Mouse (Mus musculus): Measurements from ENCODE around the gene Srebf2. TPM values are rescaled to one million over a fixed set of nuclear protein-coding genes. Genes with fewer than 3 reads are reported as not detected.

Gene Srebf2
- total and polyA plus RNA-seq, 2 experiments from 2014 or later: 171 to 193 TPM

GRCm38 (mm10) chr15:82163356-82164060, 16.5 kb downstream of the Srebf2 start:
- Histone ChIP-seq H3K9me3 (ENCODE audit: low read length) (no peaks in the 10 kb centered on the region), H3K4me3 (ENCODE audit: low read depth, low read length) (no peak overlapping the region), H3K9ac (no peak overlapping the region), H3K4me1 (ENCODE audit: insufficient read depth) (no peaks in the 10 kb centered on the region), H3K36me3 (ENCODE audit: insufficient read depth) (no peaks in the 10 kb centered on the region), H3K4me2 (ENCODE audit: low read depth) (no peak overlapping the region), H3K27me3 (ENCODE audit: insufficient read depth, low read length) (no peaks in the 10 kb centered on the region), H3K27ac (ENCODE audit: low read depth, low read length) (no peak overlapping the region)
- DNase-seq: no peak
- ATAC-seq: no peak
- WGBS: 83% methylated on average over 10 of the region's 10 CpGs
- TF ChIP-seq CTCF (IDR thresholded peaks at IDR 0.05; ENCODE audit: low read depth): no peak

GRCm38 (mm10) chr15:82164061-82164399, 17.0 kb downstream of the Srebf2 start:
- Histone ChIP-seq H3K4me2 (ENCODE audit: low read depth) (no peak overlapping the region), H3K27me3 (ENCODE audit: insufficient read depth, low read length) (no peaks in the 10 kb centered on the region), H3K9me3 (ENCODE audit: low read length) (no peaks in the 10 kb centered on the region), H3K4me3 (ENCODE audit: low read depth, low read length) (no peak overlapping the region), H3K4me1 (ENCODE audit: insufficient read depth) (no peaks in the 10 kb centered on the region), H3K27ac (ENCODE audit: low read depth, low read length) (no peak overlapping the region), H3K9ac (no peak overlapping the region), H3K36me3 (ENCODE audit: insufficient read depth) (no peaks in the 10 kb centered on the region)
- WGBS: 52% methylated on average over 4 of the region's 4 CpGs
- no peak for ATAC-seq
- no peak for DNase-seq
- no peak for TF ChIP-seq CTCF (IDR thresholded peaks at IDR 0.05; ENCODE audit: low read depth)

GRCm38 (mm10) chr15:82164496-82164895, 17.5 kb downstream of the Srebf2 start:
- 82% methylated on average over 7 of the region's 7 CpGs for WGBS
- Histone ChIP-seq H3K4me3 (ENCODE audit: low read depth, low read length) (no peak overlapping the region), H3K4me1 (ENCODE audit: insufficient read depth) (no peaks in the 10 kb centered on the region), H3K9me3 (ENCODE audit: low read length) (no peaks in the 10 kb centered on the region), H3K27me3 (ENCODE audit: insufficient read depth, low read length) (no peaks in the 10 kb centered on the region), H3K4me2 (ENCODE audit: low read depth) (no peak overlapping the region), H3K9ac (no peak overlapping the region), H3K36me3 (ENCODE audit: insufficient read depth) (no peaks in the 10 kb centered on the region), H3K27ac (ENCODE audit: low read depth, low read length) (no peak overlapping the region)
- DNase-seq: no peak
- no peak for TF ChIP-seq CTCF (IDR thresholded peaks at IDR 0.05; ENCODE audit: low read depth)
- ATAC-seq: no peak

- H3K36me3 ChIP-seq (ENCODE audit: insufficient read depth): peaks cover 8% of the 10 kb centered on the region
- H3K9ac ChIP-seq: no peak overlapping the region
- no peak overlapping the region; the same call in 1 of the 2 replicates for H3K27ac ChIP-seq (ENCODE audit: low read depth, low read length)
- no peak overlapping the region for H3K4me2 ChIP-seq (ENCODE audit: low read depth)
- H3K27me3 ChIP-seq (ENCODE audit: insufficient read depth, low read length): no peaks in the 10 kb centered on the region
- WGBS: 51% methylated on average over 8 of the region's 8 CpGs
- peak; percentile 58 for ATAC-seq
- H3K4me3 ChIP-seq (ENCODE audit: low read depth, low read length): no peak overlapping the region
- H3K9me3 ChIP-seq (ENCODE audit: low read length): no peaks in the 10 kb centered on the region
- peak; percentile 91 for TF ChIP-seq CTCF (IDR thresholded peaks at IDR 0.05; ENCODE audit: low read depth)
- DNase-seq: peak; percentile 79
- no peaks in the 10 kb centered on the region for H3K4me1 ChIP-seq (ENCODE audit: insufficient read depth)
Measured at GRCm38 (mm10) chr15:82165332-82166239, 18.6 kb downstream of the Srebf2 start.

- Histone ChIP-seq H3K27ac (ENCODE audit: low read depth, low read length) (0 out of 2 replicates have a peak overlapping the region, but pooled peaks have one; percentile 35), H3K36me3 (ENCODE audit: insufficient read depth) (peaks cover 17% of the 10 kb centered on the region), H3K9ac (no peak overlapping the region), H3K27me3 (ENCODE audit: insufficient read depth, low read length) (no peaks in the 10 kb centered on the region), H3K4me2 (ENCODE audit: low read depth) (no peak overlapping the region), H3K9me3 (ENCODE audit: low read length) (no peaks in the 10 kb centered on the region), H3K4me3 (ENCODE audit: low read depth, low read length) (no peak overlapping the region), H3K4me1 (ENCODE audit: insufficient read depth) (no peaks in the 10 kb centered on the region)
- DNase-seq (no peak), ATAC-seq (no peak)
- WGBS: 48% methylated on average over 22 of the region's 22 CpGs
- no peak for TF ChIP-seq CTCF (IDR thresholded peaks at IDR 0.05; ENCODE audit: low read depth)
Measured at GRCm38 (mm10) chr15:82166240-82167100, 19.5 kb downstream of the Srebf2 start.

- Histone ChIP-seq H3K36me3 (ENCODE audit: insufficient read depth) (peaks cover 27% of the 10 kb centered on the region), H3K27ac (ENCODE audit: low read depth, low read length) (no peak overlapping the region), H3K4me2 (ENCODE audit: low read depth) (no peak overlapping the region), H3K9me3 (ENCODE audit: low read length) (no peaks in the 10 kb centered on the region), H3K4me3 (ENCODE audit: low read depth, low read length) (no peak overlapping the region), H3K4me1 (ENCODE audit: insufficient read depth) (no peaks in the 10 kb centered on the region), H3K9ac (no peak overlapping the region), H3K27me3 (ENCODE audit: insufficient read depth, low read length) (no peaks in the 10 kb centered on the region)
- no peak for ATAC-seq
- WGBS: 66% methylated on average over 23 of the region's 23 CpGs
- no peak for DNase-seq
- TF ChIP-seq CTCF (IDR thresholded peaks at IDR 0.05; ENCODE audit: low read depth): no peak
Measured at GRCm38 (mm10) chr15:82167201-82168168, 20.5 kb downstream of the Srebf2 start.

Measured in forebrain, postnatal 0 days (tissue).